Mouse (Mus musculus) hindbrain, embryonic 14.5 days (tissue): ENCODE measurements at regions not wholly inside any gene's neighbourhood (a gene's known extent, or its start where the extent isn't known, plus 50 kb on each side); places are given as distances from the start of the nearest gene placed in this dataset.

Experiments
- ATAC-seq: fragments of 200-750 bp; cut with Nextera tagmentation; 2 replicates; pipeline ENCODE4 v1.8.0; 2017; ENCODE audit warnings: moderate number of reproducible peaks, mild to moderate bottlenecking, moderate TSS enrichment, moderate library complexity; ENCODE audit not compliant: low FRiP score
- DNase-seq: peaks from one replicate; pipeline ENCODE4 v3.0.0-alpha.2; 2015; ENCODE audit warnings: low spot score
- H3K27ac ChIP-seq: fragments of 300-500 bp; sonication (generic); 2 replicates; pipeline ENCODE4 v1.5.1; 2014; ENCODE audit warnings: mild to moderate bottlenecking, moderate library complexity
- H3K27me3 ChIP-seq: fragments of 300-500 bp; sonication (generic); 2 replicates; pipeline ENCODE4 v1.6.1; 2014; ENCODE audit warnings: mild to moderate bottlenecking, low read length, mixed read lengths; ENCODE audit not compliant: control insufficient read depth, insufficient read depth
- H3K36me3 ChIP-seq: fragments of 300-500 bp; sonication (generic); replicated peaks from 2 replicates; pipeline ENCODE4 v1.6.1; 2014; ENCODE audit not compliant: control insufficient read depth, insufficient read depth
- H3K4me1 ChIP-seq: fragments of 300-500 bp; sonication (generic); replicated peaks from 2 replicates; pipeline ENCODE4 v1.6.1; 2014; ENCODE audit warnings: antibody characterized with exemption, low read length, mixed read lengths; ENCODE audit not compliant: control insufficient read depth, insufficient read depth
- H3K4me2 ChIP-seq: fragments of 300-500 bp; sonication (generic); replicated peaks from 2 replicates; pipeline ENCODE4 v1.6.1; 2014; ENCODE audit warnings: mild to moderate bottlenecking, moderate library complexity
- H3K4me3 ChIP-seq: fragments of 300-500 bp; sonication (generic); replicated peaks from 2 replicates; pipeline ENCODE4 v1.5.1; 2014; ENCODE audit warnings: mild to moderate bottlenecking, low read length
- H3K9ac ChIP-seq: fragments of 300-500 bp; sonication (generic); 2 replicates; pipeline ENCODE4 v1.6.1; 2014
- H3K9me3 ChIP-seq: fragments of 300-500 bp; sonication (generic); 2 replicates; pipeline ENCODE4 v1.6.1; 2016; ENCODE audit warnings: low read length; ENCODE audit not compliant: control insufficient read depth
- WGBS: fragments of 180-500 bp; shearing (Covaris S2); extraction: QIAGEN DNeasy Blood & Tissue Kit; methylation state at CpG from one replicate; pipeline ENCODE4 v1.1.7; 2014; 5-methylcytosine and 5-hydroxymethylcytosine counted together

- DNase-seq (peak; percentile 26), ATAC-seq (no peak)
- Histone ChIP-seq H3K9ac (no peak overlapping the region), H3K4me2 (no peak overlapping the region), H3K4me3 (no peak overlapping the region), H3K9me3 (no peaks in the 10 kb centered on the region), H3K27me3 (no peaks in the 10 kb centered on the region), H3K27ac (no peak overlapping the region), H3K4me1 (no peaks in the 10 kb centered on the region), H3K36me3 (no peaks in the 10 kb centered on the region)
- 72% methylated on average over 3 of the region's 3 CpGs for WGBS
Observed at GRCm38 (mm10) chr16:58068654-58069271, 314.2 kb upstream of the Col8a1 start.

GRCm38 (mm10) chr16:58072441-58072840 lies 317.9 kb upstream of the Col8a1 start:
- H3K4me3 ChIP-seq, result no peak overlapping the region
- ATAC-seq, result no peak

GRCm38 (mm10) chr16:58100351-58100750 lies 307.9 kb upstream of the Dcbld2 start:
- H3K27ac ChIP-seq, result no peak overlapping the region
- no peak overlapping the region for H3K4me3 ChIP-seq
- WGBS, result 57% methylated on average over 4 of the region's 4 CpGs
- no peaks in the 10 kb centered on the region for H3K9me3 ChIP-seq
- H3K9ac ChIP-seq, result no peak overlapping the region
- no peaks in the 10 kb centered on the region for H3K36me3 ChIP-seq
- no peaks in the 10 kb centered on the region for H3K27me3 ChIP-seq
- ATAC-seq, result no peak
- H3K4me1 ChIP-seq, result no peaks in the 10 kb centered on the region
- DNase-seq, result no peak
- no peak overlapping the region for H3K4me2 ChIP-seq

More at GRCm38 (mm10) chr16:58072441-58072840, 317.9 kb upstream of the Col8a1 start:
- H3K27ac ChIP-seq, result no peak overlapping the region
- H3K4me1 ChIP-seq, result no peaks in the 10 kb centered on the region
- H3K9ac ChIP-seq, result no peak overlapping the region
- no peak overlapping the region for H3K4me2 ChIP-seq
- 87% methylated on average over 3 of the region's 3 CpGs for WGBS
- no peaks in the 10 kb centered on the region for H3K9me3 ChIP-seq
- H3K27me3 ChIP-seq, result no peaks in the 10 kb centered on the region
- no peak for DNase-seq
- no peaks in the 10 kb centered on the region for H3K36me3 ChIP-seq

GRCm38 (mm10) chr16:58110452-58110851 lies 297.8 kb upstream of the Dcbld2 start:
- ATAC-seq, result no peak
- WGBS, result 84% methylated on average over 1 of the region's 1 CpGs

GRCm38 (mm10) chr16:58126086-58126485 lies 282.2 kb upstream of the Dcbld2 start:
- ATAC-seq, result no peak
- WGBS, result 90% methylated on average over 1 of the region's 1 CpGs

More at GRCm38 (mm10) chr16:58110452-58110851, 297.8 kb upstream of the Dcbld2 start:
- Histone ChIP-seq H3K9me3 (no peaks in the 10 kb centered on the region), H3K9ac (no peak overlapping the region), H3K4me1 (no peaks in the 10 kb centered on the region), H3K27ac (no peak overlapping the region), H3K36me3 (no peaks in the 10 kb centered on the region), H3K27me3 (no peaks in the 10 kb centered on the region), H3K4me2 (no peak overlapping the region), H3K4me3 (no peak overlapping the region)
- no peak for DNase-seq

GRCm38 (mm10) chr16:58136144-58136905 lies 271.9 kb upstream of the Dcbld2 start:
- Histone ChIP-seq H3K27ac (no peak overlapping the region), H3K36me3 (no peaks in the 10 kb centered on the region), H3K9ac (no peak overlapping the region), H3K27me3 (no peaks in the 10 kb centered on the region), H3K4me3 (no peak overlapping the region), H3K4me1 (peaks cover 3% of the 10 kb centered on the region), H3K9me3 (no peaks in the 10 kb centered on the region), H3K4me2 (peak overlapping the region; percentile 38)
- 31% methylated on average over 12 of the region's 12 CpGs for WGBS
- peak; percentile 82 for DNase-seq
- peak; percentile 93 for ATAC-seq

More at GRCm38 (mm10) chr16:58126086-58126485, 282.2 kb upstream of the Dcbld2 start:
- Histone ChIP-seq H3K9ac (no peak overlapping the region), H3K4me3 (no peak overlapping the region), H3K4me2 (no peak overlapping the region), H3K27ac (no peak overlapping the region), H3K36me3 (no peaks in the 10 kb centered on the region), H3K27me3 (no peaks in the 10 kb centered on the region), H3K9me3 (no peaks in the 10 kb centered on the region), H3K4me1 (no peaks in the 10 kb centered on the region)
- no peak for DNase-seq

GRCm38 (mm10) chr16:58136979-58137378 lies 271.3 kb upstream of the Dcbld2 start:
- Histone ChIP-seq H3K36me3 (no peaks in the 10 kb centered on the region), H3K27ac (no peak overlapping the region), H3K4me3 (no peak overlapping the region), H3K9ac (no peak overlapping the region), H3K4me2 (peak overlapping the region; percentile 38; the same call in 1 of the 2 replicates), H3K27me3 (no peaks in the 10 kb centered on the region), H3K4me1 (peaks cover 3% of the 10 kb centered on the region), H3K9me3 (no peaks in the 10 kb centered on the region)
- DNase-seq (no peak), ATAC-seq (peak; percentile 41; the same call in 1 of the 2 replicates)
- WGBS, result 74% methylated on average over 7 of the region's 7 CpGs

- no peak overlapping the region for H3K27ac ChIP-seq
- H3K9ac ChIP-seq, result no peak overlapping the region
- H3K36me3 ChIP-seq, result no peaks in the 10 kb centered on the region
- no peaks in the 10 kb centered on the region for H3K9me3 ChIP-seq
- H3K4me2 ChIP-seq, result no peak overlapping the region
- ATAC-seq, result no peak
- peaks cover 3% of the 10 kb centered on the region for H3K4me1 ChIP-seq
- H3K27me3 ChIP-seq, result no peaks in the 10 kb centered on the region
- WGBS, result 85% methylated on average over 4 of the region's 4 CpGs
- no peak for DNase-seq
- no peak overlapping the region for H3K4me3 ChIP-seq
Observed at GRCm38 (mm10) chr16:58137728-58138279, 270.4 kb upstream of the Dcbld2 start.

- WGBS, result 16% methylated on average over 6 of the region's 6 CpGs
Observed at GRCm38 (mm10) chr16:58146479-58146878, 261.8 kb upstream of the Dcbld2 start.

More at GRCm38 (mm10) chr16:58146479-58146878, 261.8 kb upstream of the Dcbld2 start:
- ATAC-seq (no peak), DNase-seq (no peak)
- Histone ChIP-seq H3K4me2 (no peak overlapping the region), H3K9me3 (no peaks in the 10 kb centered on the region), H3K36me3 (no peaks in the 10 kb centered on the region), H3K27me3 (no peaks in the 10 kb centered on the region), H3K4me1 (no peaks in the 10 kb centered on the region), H3K27ac (no peak overlapping the region), H3K9ac (no peak overlapping the region), H3K4me3 (no peak overlapping the region)
